Mouse (Mus musculus) hindbrain, embryonic 14.5 days (tissue): ENCODE measurements around the gene Ms4a10. TPM values are rescaled to one million over a fixed set of nuclear protein-coding genes. Genes with fewer than 3 reads are reported as not detected.

ENCODE experiments used
- ATAC-seq: fragments of 200-750 bp; cut with Nextera tagmentation; 2 replicates; pipeline ENCODE4 v1.8.0; 2017; ENCODE audit warnings: moderate number of reproducible peaks, mild to moderate bottlenecking, moderate TSS enrichment, moderate library complexity; ENCODE audit not compliant: low FRiP score
- DNase-seq: peaks from one replicate; pipeline ENCODE4 v3.0.0-alpha.2; 2015; ENCODE audit warnings: low spot score
- H3K27ac ChIP-seq: fragments of 300-500 bp; sonication (generic); 2 replicates; pipeline ENCODE4 v1.5.1; 2014; ENCODE audit warnings: mild to moderate bottlenecking, moderate library complexity
- H3K27me3 ChIP-seq: fragments of 300-500 bp; sonication (generic); 2 replicates; pipeline ENCODE4 v1.6.1; 2014; ENCODE audit warnings: mild to moderate bottlenecking, low read length, mixed read lengths; ENCODE audit not compliant: control insufficient read depth, insufficient read depth
- H3K36me3 ChIP-seq: fragments of 300-500 bp; sonication (generic); replicated peaks from 2 replicates; pipeline ENCODE4 v1.6.1; 2014; ENCODE audit not compliant: control insufficient read depth, insufficient read depth
- H3K4me1 ChIP-seq: fragments of 300-500 bp; sonication (generic); replicated peaks from 2 replicates; pipeline ENCODE4 v1.6.1; 2014; ENCODE audit warnings: antibody characterized with exemption, low read length, mixed read lengths; ENCODE audit not compliant: control insufficient read depth, insufficient read depth
- H3K4me2 ChIP-seq: fragments of 300-500 bp; sonication (generic); replicated peaks from 2 replicates; pipeline ENCODE4 v1.6.1; 2014; ENCODE audit warnings: mild to moderate bottlenecking, moderate library complexity
- H3K4me3 ChIP-seq: fragments of 300-500 bp; sonication (generic); replicated peaks from 2 replicates; pipeline ENCODE4 v1.5.1; 2014; ENCODE audit warnings: mild to moderate bottlenecking, low read length
- H3K9ac ChIP-seq: fragments of 300-500 bp; sonication (generic); 2 replicates; pipeline ENCODE4 v1.6.1; 2014
- H3K9me3 ChIP-seq: fragments of 300-500 bp; sonication (generic); 2 replicates; pipeline ENCODE4 v1.6.1; 2016; ENCODE audit warnings: low read length; ENCODE audit not compliant: control insufficient read depth
- WGBS: fragments of 180-500 bp; shearing (Covaris S2); extraction: QIAGEN DNeasy Blood & Tissue Kit; methylation state at CpG from one replicate; pipeline ENCODE4 v1.1.7; 2014; 5-methylcytosine and 5-hydroxymethylcytosine counted together
- polyA plus RNA-seq: library from polyadenylated mRNA; unstranded; fragments of >200 nt; fragmentation: Nextera tagmentation; extraction: Ambion mirVana; gene quantifications from 2 replicates; pipeline ENCODE4 v1.2.1, GENCODE M21; 2014

Ms4a10 gene
- polyA plus RNA-seq, 1 experiment from 2014 or later: not detected

DNA sequence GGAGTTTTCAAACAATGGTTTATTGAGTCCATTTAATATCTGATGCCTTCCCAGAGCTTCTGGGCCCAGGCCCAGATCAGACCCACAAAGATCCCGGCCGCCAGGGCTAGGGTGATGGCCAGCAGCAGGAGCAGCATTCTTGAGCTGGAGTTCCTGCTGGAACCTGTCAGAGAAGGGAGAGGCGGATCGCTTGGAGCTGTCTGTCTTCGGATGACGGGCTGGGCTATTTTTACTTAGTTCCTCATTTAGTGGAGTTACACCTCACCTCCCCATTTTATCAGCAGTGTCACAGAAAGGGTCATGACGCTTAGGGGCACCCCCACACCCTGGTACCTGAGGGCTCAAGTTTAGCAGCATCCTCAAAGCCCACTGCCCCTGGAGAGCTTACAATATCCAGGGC lies 60.2 kb downstream of the Ms4a10 start:
- WGBS: 81% methylated on average over 7 of the region's 7 CpGs
- Histone ChIP-seq H3K36me3 (no peaks in the 10 kb centered on the region), H3K4me1 (no peaks in the 10 kb centered on the region), H3K4me3 (no peak overlapping the region), H3K9me3 (no peaks in the 10 kb centered on the region), H3K4me2 (no peak overlapping the region), H3K27me3 (no peaks in the 10 kb centered on the region), H3K27ac (no peak overlapping the region), H3K9ac (no peak overlapping the region)
- DNase-seq: no peak
- no peak for ATAC-seq

Other genes with a start within 250 kb of the Ms4a10 start
- gene Cd5, start 235.7 kb downstream of the Ms4a10 start, polyA plus RNA-seq: 0.31 TPM in 2 replicates
- 0.09 TPM in 1 of 2 replicates, not detected in the other for gene Cd6, start 144.6 kb downstream of the Ms4a10 start, polyA plus RNA-seq
- gene Slc15a3, start 134.9 kb downstream of the Ms4a10 start, polyA plus RNA-seq: 0.22 and 0.29 TPM in 2 replicates
- gene Tmem132a, start 104.7 kb downstream of the Ms4a10 start, polyA plus RNA-seq: 154 and 160 TPM in 2 replicates
- 37.0 and 44.8 TPM in 2 replicates for gene Tmem109, start 92.7 kb downstream of the Ms4a10 start, polyA plus RNA-seq
- 33.4 and 41.5 TPM in 2 replicates for gene Prpf19, start 79.4 kb downstream of the Ms4a10 start, polyA plus RNA-seq
- 0.30 and 0.47 TPM in 2 replicates for gene Zp1, start 54.0 kb downstream of the Ms4a10 start, polyA plus RNA-seq
- 0.23 and 0.24 TPM in 2 replicates for gene Ptgdr2, start 37.5 kb downstream of the Ms4a10 start, polyA plus RNA-seq
- 11.6 and 12.8 TPM in 2 replicates for gene Ccdc86, start 25.4 kb downstream of the Ms4a10 start, polyA plus RNA-seq
- gene Ms4a15, start 18.6 kb upstream of the Ms4a10 start, polyA plus RNA-seq: not detected in 2 replicates
- gene Ms4a18, start 43.4 kb upstream of the Ms4a10 start, polyA plus RNA-seq: not detected in 2 replicates
- not detected in 2 replicates for gene Ms4a8a, start 106.4 kb upstream of the Ms4a10 start, polyA plus RNA-seq
- gene 1700017D01Rik, start 156.2 kb upstream of the Ms4a10 start, polyA plus RNA-seq: not detected in 2 replicates
- gene 1700025F22Rik, start 190.7 kb upstream of the Ms4a10 start, polyA plus RNA-seq: not detected in 2 replicates
- gene Ms4a13, start 222.1 kb upstream of the Ms4a10 start, polyA plus RNA-seq: not detected in 2 replicates